Mouse (Mus musculus) intestine, postnatal 0 days (tissue): ENCODE measurements around the gene 2900026A02Rik. TPM values are rescaled to one million over a fixed set of nuclear protein-coding genes. Genes with fewer than 3 reads are reported as not detected.

Source experiments
- ATAC-seq: fragments of 200-750 bp; cut with Nextera tagmentation; 2 replicates; pipeline ENCODE4 v1.8.0; 2017; ENCODE audit warnings: mild to moderate bottlenecking, moderate TSS enrichment, moderate library complexity
- H3K27ac ChIP-seq: fragments of 300-500 bp; sonication (generic); 2 replicates; pipeline ENCODE4 v1.5.1; 2014; ENCODE audit warnings: mild to moderate bottlenecking, low read depth, low read length, moderate library complexity
- H3K27me3 ChIP-seq: fragments of 300-500 bp; sonication (generic); replicated peaks from 2 replicates; pipeline ENCODE4 v1.6.1; 2014; ENCODE audit warnings: low read length, mixed read lengths; ENCODE audit not compliant: control insufficient read depth, insufficient read depth
- H3K36me3 ChIP-seq: fragments of 300-500 bp; sonication (generic); 2 replicates; pipeline ENCODE4 v1.6.1; 2014; ENCODE audit warnings: mild to moderate bottlenecking, moderate library complexity; ENCODE audit not compliant: control insufficient read depth, insufficient read depth
- H3K4me1 ChIP-seq: fragments of 300-500 bp; sonication (generic); replicated peaks from 2 replicates; pipeline ENCODE4 v1.6.1; 2014; ENCODE audit warnings: antibody characterized with exemption, low read length, mixed read lengths; ENCODE audit not compliant: control insufficient read depth, insufficient read depth
- H3K4me2 ChIP-seq: fragments of 300-500 bp; sonication (generic); replicated peaks from 2 replicates; pipeline ENCODE4 v1.6.1; 2014; ENCODE audit warnings: low read depth, mild to moderate bottlenecking, moderate library complexity
- H3K4me3 ChIP-seq: fragments of 300-500 bp; sonication (generic); 2 replicates; pipeline ENCODE4 v1.5.1; 2014; ENCODE audit warnings: low read depth, low read length
- H3K9ac ChIP-seq: fragments of 300-500 bp; sonication (generic); 2 replicates; pipeline ENCODE4 v1.6.1; 2014; ENCODE audit warnings: mild to moderate bottlenecking, low read depth, low read length
- H3K9me3 ChIP-seq: fragments of 300-500 bp; sonication (generic); 2 replicates; pipeline ENCODE4 v1.6.1; 2016; ENCODE audit warnings: mixed run types; ENCODE audit not compliant: control insufficient read depth
- CTCF ChIP-seq: sonication (generic); IDR thresholded peaks from 2 replicates; pipeline ENCODE4 v1.5.1; 2016; ENCODE audit warnings: low read depth, mild to moderate bottlenecking, control low read depth, antibody characterized with exemption, moderate library complexity
- WGBS: fragments of 180-500 bp; shearing (Covaris S2); extraction: QIAGEN DNeasy Blood & Tissue Kit; methylation state at CpG from one replicate; pipeline ENCODE4 v1.1.7; 2014; 5-methylcytosine and 5-hydroxymethylcytosine counted together
- polyA plus RNA-seq: library from polyadenylated mRNA; unstranded; fragments of >200 nt; fragmentation: Nextera tagmentation; extraction: Ambion mirVana; gene quantifications from 2 replicates; pipeline ENCODE4 v1.2.1, GENCODE M21; 2015

The 2900026A02Rik gene
- polyA plus RNA-seq, 1 experiment from 2014 or later: 8.0 TPM

DNA sequence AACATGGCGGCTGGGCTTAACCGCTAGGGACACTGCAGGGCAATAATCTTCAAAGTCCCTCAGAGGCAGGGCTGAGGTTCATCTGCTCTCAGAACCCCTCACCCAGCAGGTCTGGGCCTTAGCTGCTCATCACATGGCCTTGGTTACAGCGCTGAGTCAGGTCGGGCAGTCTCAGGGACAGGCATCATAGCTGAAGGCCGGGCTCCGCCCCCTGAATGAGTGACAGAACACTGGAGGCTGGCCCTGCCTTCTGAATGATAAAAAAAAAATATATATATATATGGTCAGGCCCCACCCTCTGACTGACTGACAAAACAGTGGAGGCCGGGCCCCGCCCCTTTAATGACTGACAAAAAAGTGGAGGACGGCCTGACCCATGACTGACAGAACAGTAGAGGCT is 56.6 kb downstream of the 2900026A02Rik start:
- Histone ChIP-seq H3K4me1 (peaks cover under 1% of the 10 kb centered on the region; the same call in 1 of the 2 replicates), H3K4me2 (peak overlapping the region; percentile 10; the same call in 1 of the 2 replicates), H3K27ac (peak overlapping the region; percentile 66; the same call in 1 of the 2 replicates), H3K9ac (no peak overlapping the region), H3K36me3 (no peaks in the 10 kb centered on the region), H3K9me3 (no peaks in the 10 kb centered on the region), H3K27me3 (no peaks in the 10 kb centered on the region), H3K4me3 (no peak overlapping the region)
- peak; percentile 71 for ATAC-seq
- 26% methylated on average over 9 of the region's 9 CpGs for WGBS
- peak; percentile 39; the same call in 1 of the 2 replicates for TF ChIP-seq CTCF

DNA sequence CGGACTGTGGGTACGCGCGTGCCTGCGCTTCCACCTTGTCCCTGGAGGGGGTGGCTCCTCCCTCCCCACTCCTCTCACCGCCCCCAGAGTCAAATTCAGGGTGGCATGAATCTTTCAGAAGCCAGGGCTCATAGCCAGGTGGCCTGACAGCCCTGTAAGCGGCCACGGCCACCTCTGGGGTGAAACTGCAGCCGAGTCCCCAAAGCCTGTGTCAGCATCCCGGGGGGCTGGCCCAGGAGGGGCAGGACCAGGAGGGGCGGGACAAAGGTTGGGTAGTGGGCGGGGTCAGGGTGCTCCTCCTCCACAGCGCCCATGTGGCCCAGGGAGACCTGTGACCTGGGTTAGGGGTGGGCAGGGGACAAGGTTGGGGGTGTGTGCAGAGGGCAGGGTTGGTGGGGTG is 57.9 kb downstream of the 2900026A02Rik start:
- no peak for TF ChIP-seq CTCF
- Histone ChIP-seq H3K4me3 (no peak overlapping the region; the same call in 1 of the 2 replicates), H3K4me2 (peak overlapping the region; percentile 55), H3K9me3 (no peaks in the 10 kb centered on the region), H3K27me3 (no peaks in the 10 kb centered on the region), H3K27ac (no peak overlapping the region), H3K36me3 (no peaks in the 10 kb centered on the region), H3K4me1 (peaks cover 3% of the 10 kb centered on the region; the same call in 1 of the 2 replicates), H3K9ac (no peak overlapping the region)
- 21% methylated on average over 13 of the region's 13 CpGs for WGBS
- ATAC-seq: no peak

DNA sequence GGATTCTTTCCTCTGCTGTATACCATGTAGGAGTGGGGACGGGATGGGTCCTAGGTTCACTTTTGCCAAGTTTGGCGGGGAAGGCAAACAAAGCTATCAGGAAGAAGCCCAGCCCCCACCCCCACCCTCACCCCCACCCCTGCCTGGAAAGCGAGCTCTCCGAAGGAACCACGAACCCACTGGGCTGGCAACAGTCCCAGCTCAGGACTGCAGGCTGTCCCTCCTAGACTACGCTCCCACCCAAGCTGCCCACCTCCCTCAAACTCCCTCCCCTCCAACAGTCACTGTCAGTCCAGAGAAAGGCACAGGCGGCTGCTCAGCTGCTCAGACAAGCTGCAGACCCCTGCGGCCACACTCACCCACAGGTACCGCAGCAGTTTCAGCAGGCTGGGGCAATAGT is 58.3 kb downstream of the 2900026A02Rik start:
- Histone ChIP-seq H3K27ac (no peak overlapping the region), H3K36me3 (no peaks in the 10 kb centered on the region), H3K27me3 (no peaks in the 10 kb centered on the region), H3K9ac (no peak overlapping the region), H3K4me1 (peaks cover 3% of the 10 kb centered on the region; the same call in 1 of the 2 replicates), H3K4me3 (no peak overlapping the region), H3K4me2 (peak overlapping the region; percentile 55), H3K9me3 (no peaks in the 10 kb centered on the region)
- ATAC-seq: no peak
- 32% methylated on average over 9 of the region's 9 CpGs for WGBS
- TF ChIP-seq CTCF: no peak

DNA sequence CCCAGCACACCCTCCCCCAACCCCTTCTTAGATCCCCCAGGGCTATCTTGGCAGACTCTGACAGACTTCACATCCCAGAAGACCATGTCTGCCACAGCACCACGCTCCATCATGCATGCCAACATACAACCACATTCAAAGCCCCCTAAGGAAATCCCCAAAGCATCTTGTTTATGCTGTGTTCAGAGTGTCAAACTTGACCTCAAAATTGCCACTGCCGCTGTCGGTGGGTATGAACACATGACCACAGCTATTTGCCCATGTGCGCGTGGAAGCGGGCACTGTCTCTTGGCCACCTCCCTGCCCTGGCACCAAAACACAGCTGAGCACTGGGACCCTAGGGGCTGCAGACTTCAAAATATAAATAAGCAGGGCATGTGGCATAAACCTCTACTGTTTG is 59.5 kb downstream of the 2900026A02Rik start:
- no peak overlapping the region for H3K4me3 ChIP-seq
- no peak overlapping the region for H3K9ac ChIP-seq
- H3K4me1 ChIP-seq: peaks cover 3% of the 10 kb centered on the region; the same call in 1 of the 2 replicates
- no peak for TF ChIP-seq CTCF
- H3K9me3 ChIP-seq: no peaks in the 10 kb centered on the region
- 91% methylated on average over 6 of the region's 6 CpGs for WGBS
- H3K36me3 ChIP-seq: no peaks in the 10 kb centered on the region
- ATAC-seq: no peak
- H3K27me3 ChIP-seq: no peaks in the 10 kb centered on the region
- no peak overlapping the region for H3K4me2 ChIP-seq
- H3K27ac ChIP-seq: no peak overlapping the region

DNA sequence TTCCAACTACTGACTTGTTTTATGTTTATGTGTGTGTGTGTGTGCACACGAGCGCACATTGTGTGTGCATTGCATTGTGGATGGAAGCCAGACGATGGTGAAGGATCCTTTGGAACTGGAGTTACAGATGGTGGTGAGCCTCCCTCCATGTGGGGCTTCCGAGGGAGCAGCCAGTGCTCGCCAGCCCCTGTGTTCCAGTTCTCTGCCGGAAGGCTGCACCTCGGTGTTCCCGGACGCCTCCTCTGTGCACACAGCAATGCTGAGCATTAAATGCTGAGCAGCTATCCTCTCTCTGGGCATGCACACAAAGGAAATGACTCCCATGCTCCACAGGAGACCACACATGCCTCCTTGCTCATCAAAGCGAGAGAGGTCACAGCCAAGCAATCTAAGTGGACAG is 60.7 kb downstream of the 2900026A02Rik start:
- 80% methylated on average over 10 of the region's 10 CpGs for WGBS
- no peak for TF ChIP-seq CTCF
- H3K4me1 ChIP-seq: peaks cover 3% of the 10 kb centered on the region; the same call in 1 of the 2 replicates
- H3K9ac ChIP-seq: no peak overlapping the region
- no peaks in the 10 kb centered on the region for H3K36me3 ChIP-seq
- no peak for ATAC-seq
- H3K27ac ChIP-seq: no peak overlapping the region
- no peak overlapping the region for H3K4me3 ChIP-seq
- H3K27me3 ChIP-seq: no peaks in the 10 kb centered on the region
- no peaks in the 10 kb centered on the region for H3K9me3 ChIP-seq
- H3K4me2 ChIP-seq: no peak overlapping the region

DNA sequence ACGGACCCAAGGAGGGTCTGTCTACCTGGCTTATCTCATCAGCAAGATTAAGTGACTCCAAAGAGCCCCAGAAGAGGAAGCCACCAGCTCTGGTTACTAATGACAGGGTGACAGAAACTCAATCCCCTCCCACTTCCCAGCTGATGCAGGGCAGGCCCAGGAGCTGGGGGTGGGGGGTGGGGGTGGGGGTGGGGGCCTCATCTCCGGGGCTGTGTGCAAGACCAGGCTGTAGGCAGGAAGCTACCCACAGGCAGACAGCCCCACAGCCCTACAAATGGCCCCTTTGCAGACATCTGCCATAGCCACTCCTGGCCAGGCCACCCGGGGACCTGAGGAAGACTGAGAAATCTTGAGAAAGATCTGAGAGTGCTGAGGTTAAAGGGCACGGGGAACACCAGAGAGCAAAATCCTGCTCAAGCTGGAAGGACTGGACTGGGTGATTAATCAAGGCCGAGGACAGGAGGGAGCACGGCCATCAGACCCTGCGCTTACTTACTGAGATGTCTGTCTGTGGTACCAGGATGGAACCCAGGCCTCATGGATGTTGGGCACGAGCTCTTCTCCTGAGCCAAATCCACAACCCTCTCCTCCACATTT is 62.2 kb downstream of the 2900026A02Rik start:
- Histone ChIP-seq H3K27ac (0 out of 2 replicates have a peak overlapping the region, but pooled peaks have one; percentile 21), H3K9ac (no peak overlapping the region)
- ATAC-seq: no peak

More for the DNA sequence above, 62.2 kb downstream of the 2900026A02Rik start:
- H3K36me3 ChIP-seq: no peaks in the 10 kb centered on the region
- H3K4me1 ChIP-seq: 0 out of 2 replicates have a peak, but pooled peaks cover 3% of the 10 kb centered on the region
- H3K4me2 ChIP-seq: no peak overlapping the region
- TF ChIP-seq CTCF: no peak
- no peak overlapping the region for H3K4me3 ChIP-seq
- H3K9me3 ChIP-seq: no peaks in the 10 kb centered on the region
- no peaks in the 10 kb centered on the region for H3K27me3 ChIP-seq
- WGBS: 31% methylated on average over 8 of the region's 8 CpGs
